Mouse (Mus musculus): Measurements from ENCODE around the gene Arid1b. TPM values are rescaled to one million over a fixed set of nuclear protein-coding genes. Genes with fewer than 3 reads are reported as not detected.

Gene Arid1b
- polyA plus RNA-seq, 1 experiment from 2014 or later = 8.7 TPM

DNA sequence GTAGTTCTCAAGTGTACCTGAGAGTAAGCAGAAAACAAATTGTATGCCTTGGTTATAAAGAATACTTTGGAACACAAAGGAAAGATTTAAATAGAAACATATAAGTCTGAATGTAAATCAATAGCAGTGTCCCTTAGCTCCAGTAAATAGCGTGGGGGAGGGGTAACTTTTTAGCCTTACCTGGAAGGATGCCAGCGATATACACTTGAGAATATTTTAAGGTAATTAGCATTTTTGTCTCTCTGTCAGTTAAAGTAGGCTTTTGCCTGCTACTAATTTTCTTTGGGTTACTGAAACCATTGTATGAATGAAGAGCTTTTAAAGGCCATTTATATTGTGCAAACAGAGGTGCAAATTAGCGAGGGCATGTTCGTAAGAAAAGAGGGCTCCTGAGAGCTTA lies 39.7 kb upstream of the Arid1b start:
- H3K9ac ChIP-seq (ENCODE audit: low read length) = no peak overlapping the region
- ATAC-seq (ENCODE audit: insufficient number of reproducible peaks, insufficient read depth, low FRiP score, low read depth) = no peak
- WGBS = 82% methylated on average over 4 of the region's 4 CpGs

GRCm38 (mm10) chr17:4964192-4964877 lies 29.8 kb upstream of the Arid1b start:
- no peaks in the 10 kb centered on the region for H3K4me1 ChIP-seq (ENCODE audit: control insufficient read depth in 2 of 2, insufficient read depth in 2 of 2, low read length in 2 of 2)
- no peak for ATAC-seq (ENCODE audit: insufficient number of reproducible peaks, insufficient read depth, low FRiP score, low read depth)
- no peaks in the 10 kb centered on the region for H3K27me3 ChIP-seq (ENCODE audit: control insufficient read depth, insufficient read depth, low read length)
- no peak overlapping the region for H3K9ac ChIP-seq (ENCODE audit: low read length)
- H3K36me3 ChIP-seq (ENCODE audit: control insufficient read depth, insufficient read depth, low read length) = no peaks in the 10 kb centered on the region
- H3K27ac ChIP-seq (replicated peaks in 1 of 2; ENCODE audit: control insufficient read depth in 1 of 2, insufficient read depth in 1 of 2, low read depth in 2 of 2, low read length in 2 of 2) = no peak overlapping the region
- H3K4me3 ChIP-seq (ENCODE audit: control insufficient read depth in 1 of 2, insufficient read depth in 1 of 2, low read depth in 1 of 2, low read length in 2 of 2) = no peak overlapping the region
- H3K4me2 ChIP-seq (ENCODE audit: low read length) = no peak overlapping the region
- WGBS = 78% methylated on average over 10 of the region's 10 CpGs
- no peaks in the 10 kb centered on the region for H3K9me3 ChIP-seq (ENCODE audit: control insufficient read depth, low read length)

More for the DNA sequence above, 39.7 kb upstream of the Arid1b start:
- 0 out of 4 replicates have a peak, but pooled peaks cover 0 to 3% of the 10 kb centered on the region in 2 experiments for H3K4me1 ChIP-seq (ENCODE audit: control insufficient read depth in 2 of 2, insufficient read depth in 2 of 2, low read length in 2 of 2)
- H3K4me3 ChIP-seq (ENCODE audit: control insufficient read depth in 1 of 2, insufficient read depth in 1 of 2, low read depth in 1 of 2, low read length in 2 of 2) = no peak overlapping the region
- no peaks in the 10 kb centered on the region for H3K27me3 ChIP-seq (ENCODE audit: control insufficient read depth, insufficient read depth, low read length)
- 0 out of 2 replicates have a peak, but pooled peaks cover 3% of the 10 kb centered on the region for H3K9me3 ChIP-seq (ENCODE audit: control insufficient read depth, low read length)
- no peak overlapping the region for H3K27ac ChIP-seq (replicated peaks in 1 of 2; ENCODE audit: control insufficient read depth in 1 of 2, insufficient read depth in 1 of 2, low read depth in 2 of 2, low read length in 2 of 2)
- no peaks in the 10 kb centered on the region for H3K36me3 ChIP-seq (ENCODE audit: control insufficient read depth, insufficient read depth, low read length)
- H3K4me2 ChIP-seq (ENCODE audit: low read length) = no peak overlapping the region

GRCm38 (mm10) chr17:4967201-4967600 lies 26.9 kb upstream of the Arid1b start:
- 61% methylated on average over 4 of the region's 4 CpGs for WGBS
- no peaks in the 10 kb centered on the region for H3K4me1 ChIP-seq (ENCODE audit: control insufficient read depth in 2 of 2, insufficient read depth in 2 of 2, low read length in 2 of 2)
- no peak overlapping the region for H3K4me3 ChIP-seq (ENCODE audit: control insufficient read depth in 1 of 2, insufficient read depth in 1 of 2, low read depth in 1 of 2, low read length in 2 of 2)
- no peaks in the 10 kb centered on the region for H3K27me3 ChIP-seq (ENCODE audit: control insufficient read depth, insufficient read depth, low read length)
- H3K9me3 ChIP-seq (ENCODE audit: control insufficient read depth, low read length) = no peaks in the 10 kb centered on the region
- no peak overlapping the region for H3K4me2 ChIP-seq (ENCODE audit: low read length)
- H3K27ac ChIP-seq (replicated peaks in 1 of 2; ENCODE audit: control insufficient read depth in 1 of 2, insufficient read depth in 1 of 2, low read depth in 2 of 2, low read length in 2 of 2) = no peak overlapping the region
- H3K9ac ChIP-seq (ENCODE audit: low read length) = no peak overlapping the region
- ATAC-seq (ENCODE audit: insufficient number of reproducible peaks, insufficient read depth, low FRiP score, low read depth) = no peak
- H3K36me3 ChIP-seq (ENCODE audit: control insufficient read depth, insufficient read depth, low read length) = no peaks in the 10 kb centered on the region

DNA sequence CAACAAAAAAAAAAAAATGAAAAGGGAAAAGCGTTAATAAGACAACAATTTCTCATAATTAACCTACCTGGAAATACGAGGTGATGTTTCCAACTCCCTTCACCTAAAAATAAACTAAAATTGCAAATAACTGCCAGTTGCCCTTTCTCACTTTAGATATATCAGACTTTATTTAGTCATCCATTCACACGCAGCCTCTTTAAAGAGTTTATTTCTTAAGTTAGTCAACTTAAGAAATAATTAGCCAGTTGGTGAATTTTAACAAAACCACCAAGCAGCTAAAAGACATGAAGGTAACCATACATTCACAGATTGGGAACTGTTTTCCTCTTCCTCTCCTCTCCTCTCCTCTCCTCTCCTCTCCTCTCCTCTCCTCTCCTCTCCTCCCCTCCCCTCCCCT lies 26.1 kb upstream of the Arid1b start:
- H3K27ac ChIP-seq (replicated peaks in 1 of 2; ENCODE audit: control insufficient read depth in 1 of 2, insufficient read depth in 1 of 2, low read depth in 2 of 2, low read length in 2 of 2) = no peak overlapping the region
- no peak overlapping the region for H3K9ac ChIP-seq (ENCODE audit: low read length)
- no peaks in the 10 kb centered on the region for H3K9me3 ChIP-seq (ENCODE audit: control insufficient read depth, low read length)
- H3K36me3 ChIP-seq (ENCODE audit: control insufficient read depth, insufficient read depth, low read length) = no peaks in the 10 kb centered on the region
- no peaks in the 10 kb centered on the region for H3K27me3 ChIP-seq (ENCODE audit: control insufficient read depth, insufficient read depth, low read length)
- H3K4me2 ChIP-seq (ENCODE audit: low read length) = no peak overlapping the region
- ATAC-seq (ENCODE audit: insufficient number of reproducible peaks, insufficient read depth, low FRiP score, low read depth) = no peak
- H3K4me3 ChIP-seq (ENCODE audit: control insufficient read depth in 1 of 2, insufficient read depth in 1 of 2, low read depth in 1 of 2, low read length in 2 of 2) = no peak overlapping the region
- H3K4me1 ChIP-seq (ENCODE audit: control insufficient read depth in 2 of 2, insufficient read depth in 2 of 2, low read length in 2 of 2) = no peaks in the 10 kb centered on the region
- 88% methylated on average over 3 of the region's 3 CpGs for WGBS

GRCm38 (mm10) chr17:4968878-4969277 lies 25.3 kb upstream of the Arid1b start:
- Histone ChIP-seq H3K27me3 (ENCODE audit: control insufficient read depth, insufficient read depth, low read length) (no peaks in the 10 kb centered on the region), H3K27ac (replicated peaks in 1 of 2; ENCODE audit: control insufficient read depth in 1 of 2, insufficient read depth in 1 of 2, low read depth in 2 of 2, low read length in 2 of 2) (no peak overlapping the region), H3K9ac (ENCODE audit: low read length) (no peak overlapping the region), H3K36me3 (ENCODE audit: control insufficient read depth, insufficient read depth, low read length) (no peaks in the 10 kb centered on the region), H3K9me3 (ENCODE audit: control insufficient read depth, low read length) (no peaks in the 10 kb centered on the region), H3K4me3 (ENCODE audit: control insufficient read depth in 1 of 2, insufficient read depth in 1 of 2, low read depth in 1 of 2, low read length in 2 of 2) (no peak overlapping the region), H3K4me1 (ENCODE audit: control insufficient read depth in 2 of 2, insufficient read depth in 2 of 2, low read length in 2 of 2) (no peaks in the 10 kb centered on the region), H3K4me2 (ENCODE audit: low read length) (no peak overlapping the region)
- 88% methylated on average over 5 of the region's 5 CpGs for WGBS
- no peak for ATAC-seq (ENCODE audit: insufficient number of reproducible peaks, insufficient read depth, low FRiP score, low read depth)

DNA sequence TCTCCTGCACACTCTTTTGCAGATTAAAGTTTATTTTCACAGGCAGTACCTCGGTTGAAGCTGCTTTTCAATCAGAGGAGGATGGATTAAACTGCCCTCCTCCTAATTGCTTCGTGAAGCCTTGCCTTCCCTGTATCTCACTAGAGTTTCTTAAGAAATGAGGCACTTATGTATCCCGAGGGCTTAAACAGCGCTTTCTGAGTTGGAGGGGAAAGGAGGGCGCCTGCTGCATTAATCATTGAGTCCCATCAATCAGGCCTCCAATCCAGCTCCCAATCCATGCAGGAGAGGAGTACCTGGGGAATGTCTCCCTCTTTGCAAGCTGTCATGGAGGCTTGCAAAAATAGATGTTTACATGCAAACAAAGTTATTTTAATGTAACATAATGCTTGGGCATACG lies 21.9 kb upstream of the Arid1b start:
- no peaks in the 10 kb centered on the region for H3K4me1 ChIP-seq (ENCODE audit: control insufficient read depth in 2 of 2, insufficient read depth in 2 of 2, low read length in 2 of 2)
- no peak overlapping the region for H3K27ac ChIP-seq (replicated peaks in 1 of 2; ENCODE audit: control insufficient read depth in 1 of 2, insufficient read depth in 1 of 2, low read depth in 2 of 2, low read length in 2 of 2)
- H3K4me2 ChIP-seq (ENCODE audit: low read length) = no peak overlapping the region
- 69% methylated on average over 6 of the region's 6 CpGs for WGBS
- H3K9ac ChIP-seq (ENCODE audit: low read length) = no peak overlapping the region
- H3K9me3 ChIP-seq (ENCODE audit: control insufficient read depth, low read length) = no peaks in the 10 kb centered on the region
- H3K27me3 ChIP-seq (ENCODE audit: control insufficient read depth, insufficient read depth, low read length) = no peaks in the 10 kb centered on the region
- no peak for ATAC-seq (ENCODE audit: insufficient number of reproducible peaks, insufficient read depth, low FRiP score, low read depth)
- no peak overlapping the region for H3K4me3 ChIP-seq (ENCODE audit: control insufficient read depth in 1 of 2, insufficient read depth in 1 of 2, low read depth in 1 of 2, low read length in 2 of 2)
- H3K36me3 ChIP-seq (ENCODE audit: control insufficient read depth, insufficient read depth, low read length) = no peaks in the 10 kb centered on the region

GRCm38 (mm10) chr17:4974736-4975135 lies 19.4 kb upstream of the Arid1b start:
- ATAC-seq (ENCODE audit: insufficient number of reproducible peaks, insufficient read depth, low FRiP score, low read depth) = 0 out of 2 replicates have a peak, but pooled peaks have one; percentile 35

GRCm38 (mm10) chr17:4980151-4980550 lies 14.0 kb upstream of the Arid1b start:
- Histone ChIP-seq H3K27ac (replicated peaks in 1 of 2; ENCODE audit: control insufficient read depth in 1 of 2, insufficient read depth in 1 of 2, low read depth in 2 of 2, low read length in 2 of 2) (no peak overlapping the region), H3K4me2 (ENCODE audit: low read length) (no peak overlapping the region), H3K27me3 (ENCODE audit: control insufficient read depth, insufficient read depth, low read length) (no peaks in the 10 kb centered on the region), H3K9ac (ENCODE audit: low read length) (no peak overlapping the region), H3K4me3 (ENCODE audit: control insufficient read depth in 1 of 2, insufficient read depth in 1 of 2, low read depth in 1 of 2, low read length in 2 of 2) (no peak overlapping the region), H3K9me3 (ENCODE audit: control insufficient read depth, low read length) (no peaks in the 10 kb centered on the region), H3K36me3 (ENCODE audit: control insufficient read depth, insufficient read depth, low read length) (no peaks in the 10 kb centered on the region), H3K4me1 (ENCODE audit: control insufficient read depth in 2 of 2, insufficient read depth in 2 of 2, low read length in 2 of 2) (no peaks in the 10 kb centered on the region; a peak in 1 of 4 replicates)
- ATAC-seq (ENCODE audit: insufficient number of reproducible peaks, insufficient read depth, low FRiP score, low read depth) = no peak
- 56% methylated on average over 7 of the region's 7 CpGs for WGBS

More at GRCm38 (mm10) chr17:4974736-4975135, 19.4 kb upstream of the Arid1b start:
- Histone ChIP-seq H3K36me3 (ENCODE audit: control insufficient read depth, insufficient read depth, low read length) (no peaks in the 10 kb centered on the region), H3K4me3 (ENCODE audit: control insufficient read depth in 1 of 2, insufficient read depth in 1 of 2, low read depth in 1 of 2, low read length in 2 of 2) (no peak overlapping the region), H3K27me3 (ENCODE audit: control insufficient read depth, insufficient read depth, low read length) (no peaks in the 10 kb centered on the region), H3K27ac (replicated peaks in 1 of 2; ENCODE audit: control insufficient read depth in 1 of 2, insufficient read depth in 1 of 2, low read depth in 2 of 2, low read length in 2 of 2) (no peak overlapping the region), H3K4me1 (ENCODE audit: control insufficient read depth in 2 of 2, insufficient read depth in 2 of 2, low read length in 2 of 2) (no peaks in the 10 kb centered on the region), H3K4me2 (ENCODE audit: low read length) (no peak overlapping the region), H3K9me3 (ENCODE audit: control insufficient read depth, low read length) (no peaks in the 10 kb centered on the region), H3K9ac (ENCODE audit: low read length) (no peak overlapping the region)
- 74% methylated on average over 11 of the region's 11 CpGs for WGBS

Data from heart, embryonic 14.5 days (tissue).